In the genomic region with DNA sequence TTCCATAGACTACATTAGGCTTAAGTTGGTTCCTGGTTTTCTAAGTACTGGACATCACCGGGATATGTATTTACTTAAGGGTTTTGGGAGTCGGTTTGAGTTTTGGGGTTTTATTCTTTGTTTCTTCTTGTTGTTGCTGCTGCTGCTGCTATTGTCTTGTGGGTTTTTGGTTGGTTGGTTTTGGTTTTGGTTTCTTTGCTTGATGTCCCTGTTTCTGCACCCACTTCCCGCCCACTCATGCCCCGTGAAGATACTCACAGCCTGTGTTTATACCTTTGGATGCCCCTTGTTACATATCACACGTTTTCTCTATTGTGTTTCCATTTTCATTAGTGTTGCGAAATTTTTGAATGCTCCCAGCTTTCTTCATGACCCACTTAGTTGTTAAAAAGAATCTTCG, we compare ENCODE assay signal across 19 mouse cellular contexts.
DNase-seq lines count a peak whose midpoint lies in the region; ATAC-seq and TF ChIP-seq lines count a peak whose summit lies in the region.
"Had no signal": no experiment of that assay in that cellular context is flagged by ENCODE, and none has a peak within 500 bp of the region (broad histone marks: within the 10 kb centered on the region; RNA-seq: fewer than 3 reads in every experiment).

No protein-coding gene starts in this region.

- no peaks in the 10 kb centered on the region for H3K9me3 ChIP-seq in hindbrain, postnatal 0 days (ENCODE audit: low read length)
- H3K9me3 ChIP-seq: embryonic facial prominence, embryonic 15.5 days; heart, embryonic 15.5 days; limb, embryonic 10.5 days had no signal

- ATAC-seq in hindbrain, postnatal 0 days = no peak
- ATAC-seq: forebrain, postnatal 0 days; liver, postnatal 0 days had no signal

- H3K36me3 ChIP-seq in hindbrain, postnatal 0 days (ENCODE audit: insufficient read depth, low read length) = peaks cover 9% of the 10 kb centered on the region; the same call in 1 of the 2 replicates

- H3K27ac ChIP-seq in layer of hippocampus, adult 2 months = no peak overlapping the region
- no peak overlapping the region for H3K27ac ChIP-seq in hindbrain, postnatal 0 days
- H3K27ac ChIP-seq: embryonic facial prominence, embryonic 15.5 days; gastrocnemius, adult 2 months; heart, adult 2 months; heart, embryonic 15.5 days; limb, embryonic 10.5 days had no signal

- no peaks in the 10 kb centered on the region for H3K27me3 ChIP-seq in hindbrain, postnatal 0 days (ENCODE audit: insufficient read depth, low read length)
- H3K27me3 ChIP-seq: embryonic facial prominence, embryonic 15.5 days; heart, embryonic 15.5 days had no signal

- 93% methylated on average over 7 of the region's 7 CpGs for WGBS in hindbrain, postnatal 0 days

- H3K4me3 ChIP-seq in layer of hippocampus, adult 2 months = no peak overlapping the region
- no peak overlapping the region for H3K4me3 ChIP-seq in hindbrain, postnatal 0 days (ENCODE audit: low read length)
- H3K4me3 ChIP-seq: embryonic facial prominence, embryonic 15.5 days; gastrocnemius, adult 2 months; heart, adult 2 months; heart, embryonic 15.5 days; limb, embryonic 10.5 days had no signal

- no peaks in the 10 kb centered on the region for H3K4me1 ChIP-seq in hindbrain, postnatal 0 days (ENCODE audit: insufficient read depth, low read length)
- H3K4me1 ChIP-seq: embryonic facial prominence, embryonic 15.5 days; heart, embryonic 15.5 days; limb, embryonic 10.5 days had no signal

- no peak overlapping the region for H3K4me2 ChIP-seq in hindbrain, postnatal 0 days (ENCODE audit: low read depth, low read length)
- H3K4me2 ChIP-seq: embryonic facial prominence, embryonic 15.5 days; heart, embryonic 15.5 days had no signal

- peak; percentile 80 for DNase-seq in CD4-positive helper T cell, adult 2 months (ENCODE audit: low read depth, low spot score)
- DNase-seq in CD8-positive naive resting alpha-beta T cell, adult 2 months (ENCODE audit: low read depth in 2 of 2, low spot score in 2 of 2) = peak; percentile 23 to 51
- DNase-seq in naive thymus-derived CD4-positive, alpha-beta T cell, adult 2 months (ENCODE audit: low read depth) = peak; percentile 72
- DNase-seq in thymus, postnatal 25 days = peak; percentile 37
- DNase-seq in kidney, postnatal 25 days = no peak
- DNase-seq in layer of hippocampus, adult 2 months (ENCODE audit: low spot score in 2 of 2) = no peak
- DNase-seq in hindbrain, postnatal 0 days (ENCODE audit: low spot score) = no peak
- DNase-seq: cerebellum, adult 18-20 months; cerebellum, postnatal 36 days; forebrain, postnatal 0 days; gastrocnemius, adult 2 months; heart, adult 2 months; kidney, adult 2 months; kidney, postnatal 10 days; liver, postnatal 0 days; lung, postnatal 14 days had no signal

- H3K9ac ChIP-seq in hindbrain, postnatal 0 days (replicated peaks; ENCODE audit: low read length) = no peak overlapping the region
- H3K9ac ChIP-seq: embryonic facial prominence, embryonic 15.5 days; forebrain, postnatal 0 days; heart, embryonic 15.5 days; liver, postnatal 0 days had no signal

- TF ChIP-seq CTCF in layer of hippocampus, adult 2 months (conservative IDR thresholded peaks at IDR 0.05) = no peak
- no peak for TF ChIP-seq CTCF in hindbrain, postnatal 0 days (IDR thresholded peaks at IDR 0.05; ENCODE audit: low read depth)

Comparison
In these comparisons a context has a peak if more than half of its experiments do, and no peak if none do; other contexts are left out.
1. DNase-seq: peak in CD4-positive helper T cell, adult 2 months (single experiment), CD8-positive naive resting alpha-beta T cell, adult 2 months (2 of 2), naive thymus-derived CD4-positive, alpha-beta T cell, adult 2 months (single experiment) and thymus, postnatal 25 days (single experiment); none in kidney, postnatal 25 days (0 of 2), layer of hippocampus, adult 2 months (0 of 2) and hindbrain, postnatal 0 days (single experiment).